Mouse (Mus musculus): ENCODE measurements around the gene Lrrc56.

DNA sequence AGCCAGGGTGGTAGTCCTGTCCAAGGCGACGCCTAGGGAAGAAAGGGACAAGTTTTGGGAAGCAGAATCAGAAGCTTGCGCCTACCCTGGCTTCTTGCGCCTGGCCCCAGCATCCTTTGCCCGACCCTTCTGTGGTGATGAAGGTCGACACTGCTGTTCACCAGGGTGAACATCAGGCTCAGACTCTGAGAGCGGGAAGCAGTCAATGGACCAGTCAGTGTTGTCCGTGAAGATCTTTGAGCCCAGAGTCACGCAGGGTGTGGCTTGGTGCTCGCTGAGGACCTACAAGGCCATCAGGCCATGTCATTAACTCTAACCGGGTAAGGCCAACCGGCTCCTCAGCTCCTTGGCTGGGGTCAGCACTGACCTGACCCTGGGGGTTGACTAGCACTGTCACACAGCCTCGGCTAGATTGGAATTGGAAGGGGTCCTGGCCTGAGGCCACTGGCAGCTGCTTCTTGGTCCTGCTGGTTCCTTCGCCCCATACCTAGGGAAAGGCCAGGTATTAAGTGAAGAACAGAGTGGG is 16.7 kb downstream of the Lrrc56 start:
- TF ChIP-seq CTCF (IDR thresholded peaks at IDR 0.05; ENCODE audit: low read depth): no peak
- TF ChIP-seq EP300 (IDR thresholded peaks at IDR 0.05; ENCODE audit: low read depth): no peak

All from heart, postnatal 0 days (tissue).